Mouse (Mus musculus) splenic B cell, adult 2 months (primary cell): ENCODE data around the gene Mettl16.
A peak's percentile ranks its signal among the peaks of the same experiment; 100 is the strongest.

Experiments used
- DNase-seq: peaks from one replicate; pipeline ENCODE4 v3.0.0-alpha.2; 2011; ENCODE audit warnings: low read depth, low spot score
- H3K27me3 ChIP-seq: 2 replicates; pipeline ENCODE4 v1.6.1; 2012; ENCODE audit warnings: mild to moderate bottlenecking, low read length, moderate library complexity, mixed read lengths; ENCODE audit not compliant: control insufficient read depth, poor library complexity, insufficient read depth, severe bottlenecking
- H3K36me3 ChIP-seq: 2 replicates; pipeline ENCODE4 v1.6.1; 2012; ENCODE audit warnings: mild to moderate bottlenecking, low read length, moderate library complexity, mixed read lengths; ENCODE audit not compliant: control insufficient read depth, poor library complexity, insufficient read depth, severe bottlenecking

Gene Mettl16

DNA sequence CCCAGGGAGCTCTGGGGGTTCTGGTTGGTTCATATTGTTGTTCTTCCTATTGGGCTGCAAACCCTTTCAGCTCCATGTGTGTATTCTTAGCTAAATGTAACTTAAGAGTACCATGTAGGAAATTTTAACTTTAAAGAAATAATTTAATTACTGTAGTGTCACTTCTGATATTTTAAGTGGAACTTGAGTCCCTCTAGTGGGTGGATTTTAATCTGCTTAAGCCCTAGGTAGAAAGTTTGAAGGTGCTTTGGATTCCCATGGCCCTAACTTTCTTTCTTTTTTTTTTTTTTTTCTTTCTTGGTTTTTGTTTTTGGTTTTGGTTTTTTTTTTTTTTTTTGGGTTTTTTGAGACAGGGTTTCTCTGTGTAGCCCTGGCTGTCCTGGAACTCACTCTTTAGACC lies 45.2 kb downstream of the Mettl16 start:
- Histone ChIP-seq H3K36me3 (peaks cover 12% of the 10 kb centered on the region), H3K27me3 (no peaks in the 10 kb centered on the region)
- DNase-seq, result peak; percentile 48

DNA sequence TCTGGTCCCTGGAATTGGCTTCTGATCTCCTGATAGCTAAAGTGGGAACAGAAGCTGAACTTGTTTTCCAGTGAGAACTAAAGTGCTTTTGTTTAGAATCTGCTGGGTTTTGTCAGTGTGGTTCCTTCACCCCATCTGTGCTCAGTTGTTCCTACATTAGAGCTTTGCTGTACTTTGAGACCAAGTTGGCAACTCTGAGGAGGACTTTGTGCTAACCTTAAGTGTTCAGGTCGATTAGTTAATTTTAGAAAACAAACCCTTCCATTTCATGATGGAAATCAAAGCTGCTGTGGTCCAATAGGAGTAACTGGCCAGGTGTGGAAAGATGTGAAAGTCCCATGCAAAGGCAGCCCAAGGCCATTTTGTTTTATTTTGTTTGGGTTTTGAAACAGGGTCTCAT lies 50.3 kb downstream of the Mettl16 start:
- DNase-seq, result no peak
- Histone ChIP-seq H3K27me3 (no peaks in the 10 kb centered on the region), H3K36me3 (peaks cover 12% of the 10 kb centered on the region)

- no peaks in the 10 kb centered on the region for H3K27me3 ChIP-seq
- DNase-seq, result peak; percentile 59
- peaks cover 10% of the 10 kb centered on the region for H3K36me3 ChIP-seq
Measured at GRCm38 (mm10) chr11:74821463-74821862, 50.8 kb downstream of the Mettl16 start.

DNA sequence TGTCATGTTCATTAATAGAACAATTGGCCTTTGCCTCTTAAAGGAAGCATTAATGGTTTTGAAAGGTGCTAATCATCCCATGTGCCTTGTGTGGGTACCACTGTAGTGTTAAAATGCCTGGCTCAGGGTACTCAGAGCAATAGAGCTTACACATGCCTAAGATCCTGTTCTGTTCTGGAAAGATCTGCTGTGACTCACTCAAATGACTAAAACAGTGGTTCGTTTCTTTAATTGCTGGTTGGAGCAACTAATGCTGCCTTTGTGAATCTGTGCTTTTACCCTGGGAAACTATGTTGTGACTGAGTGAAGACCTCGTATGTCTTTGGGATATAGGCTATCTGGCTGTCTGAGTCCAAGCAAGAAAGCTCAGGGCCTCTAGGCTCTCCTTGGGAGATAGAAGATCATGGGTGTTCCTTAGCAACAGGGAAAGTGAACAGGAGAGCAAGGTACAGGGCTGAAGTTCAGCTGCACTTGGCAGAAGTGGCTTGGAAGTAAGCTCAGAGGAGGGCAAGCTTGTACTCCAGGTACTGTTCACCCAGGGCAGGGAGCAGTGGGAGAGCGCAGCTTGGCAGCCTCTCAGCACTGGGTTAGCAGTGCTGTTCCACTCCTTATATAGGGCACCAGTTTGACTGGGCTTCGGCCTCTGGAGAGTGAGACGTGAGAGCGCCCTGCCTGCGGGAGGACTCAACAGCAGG lies 52.3 kb downstream of the Mettl16 start:
- no peaks in the 10 kb centered on the region for H3K27me3 ChIP-seq
- H3K36me3 ChIP-seq, result peaks cover 2% of the 10 kb centered on the region; the same call in 1 of the 2 replicates
- DNase-seq, result no peak

DNA sequence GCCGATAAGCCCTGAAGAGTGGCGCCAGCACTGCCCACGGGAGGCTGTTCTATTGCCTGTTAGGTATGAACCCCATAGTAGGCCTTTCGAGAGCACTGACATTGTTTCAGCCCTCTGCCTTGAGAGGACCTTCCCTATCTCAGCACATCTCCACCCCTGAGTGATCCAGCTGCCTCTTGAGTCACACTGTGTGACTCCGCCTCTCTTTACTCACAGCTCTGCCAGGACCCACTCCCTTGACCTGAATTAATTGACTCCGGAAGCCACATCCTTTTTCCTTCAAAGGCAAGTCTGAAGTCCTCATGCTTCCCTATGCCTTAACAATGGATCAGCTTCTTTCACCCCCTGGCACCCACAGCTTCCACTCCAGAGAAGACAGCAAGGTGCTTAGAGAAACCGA lies 55.5 kb downstream of the Mettl16 start:
- H3K27me3 ChIP-seq, result no peaks in the 10 kb centered on the region
- H3K36me3 ChIP-seq, result no peaks in the 10 kb centered on the region
- DNase-seq, result peak; percentile 22

DNA sequence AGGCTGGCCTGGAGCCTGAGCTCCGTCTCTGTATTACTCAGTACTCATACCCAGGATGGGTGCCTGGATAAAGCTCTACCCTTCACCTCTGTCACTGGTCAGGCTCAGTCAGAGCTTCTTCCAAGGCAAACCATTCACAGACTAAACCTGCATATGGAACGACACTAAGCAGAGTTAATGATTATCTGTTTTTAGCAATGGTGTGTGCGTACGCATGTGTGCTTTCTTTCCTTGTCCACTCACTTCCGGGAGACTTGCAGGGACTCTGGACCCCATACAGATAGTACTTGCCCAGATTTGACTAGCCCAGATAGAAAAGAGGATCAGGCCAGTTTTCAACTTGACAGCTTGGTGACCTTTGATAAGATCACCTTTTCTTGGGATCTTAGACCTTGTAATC lies 56.1 kb downstream of the Mettl16 start:
- no peak for DNase-seq
- no peaks in the 10 kb centered on the region for H3K36me3 ChIP-seq
- H3K27me3 ChIP-seq, result no peaks in the 10 kb centered on the region

DNA sequence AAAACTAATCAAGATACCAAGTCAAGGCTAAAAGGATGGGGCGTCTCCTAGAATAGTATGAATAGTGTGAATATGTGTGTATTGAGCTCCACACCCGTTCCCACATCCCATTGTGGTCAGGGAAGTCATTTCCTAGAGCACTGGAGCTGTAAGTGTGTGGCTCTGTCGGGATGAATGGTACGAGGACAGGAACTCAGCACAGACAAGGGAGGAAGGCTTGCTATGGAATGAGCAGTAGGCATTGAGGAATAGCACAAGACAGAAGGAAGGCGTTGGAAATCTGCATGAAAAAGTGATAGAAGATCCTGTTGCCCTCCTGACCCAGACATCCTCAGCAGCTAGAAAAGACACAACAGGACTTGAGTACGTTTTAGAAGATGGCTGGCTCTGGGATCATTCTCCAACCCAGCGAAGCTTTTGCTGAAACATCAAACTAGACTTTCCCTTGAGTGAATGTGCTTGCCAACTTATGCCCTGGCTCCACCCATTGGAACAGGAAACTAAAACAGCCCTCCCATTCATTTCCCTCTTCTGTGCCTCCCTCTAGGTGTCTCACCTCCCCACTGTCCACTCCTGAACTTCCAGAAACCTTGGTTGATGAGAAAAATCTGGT lies 57.3 kb downstream of the Mettl16 start:
- DNase-seq, result no peak
- H3K36me3 ChIP-seq, result no peaks in the 10 kb centered on the region
- no peaks in the 10 kb centered on the region for H3K27me3 ChIP-seq

- peak; percentile 90 for DNase-seq
- Histone ChIP-seq H3K27me3 (no peaks in the 10 kb centered on the region), H3K36me3 (no peaks in the 10 kb centered on the region)
Measured at GRCm38 (mm10) chr11:74828404-74828931, 57.8 kb downstream of the Mettl16 start.

DNA sequence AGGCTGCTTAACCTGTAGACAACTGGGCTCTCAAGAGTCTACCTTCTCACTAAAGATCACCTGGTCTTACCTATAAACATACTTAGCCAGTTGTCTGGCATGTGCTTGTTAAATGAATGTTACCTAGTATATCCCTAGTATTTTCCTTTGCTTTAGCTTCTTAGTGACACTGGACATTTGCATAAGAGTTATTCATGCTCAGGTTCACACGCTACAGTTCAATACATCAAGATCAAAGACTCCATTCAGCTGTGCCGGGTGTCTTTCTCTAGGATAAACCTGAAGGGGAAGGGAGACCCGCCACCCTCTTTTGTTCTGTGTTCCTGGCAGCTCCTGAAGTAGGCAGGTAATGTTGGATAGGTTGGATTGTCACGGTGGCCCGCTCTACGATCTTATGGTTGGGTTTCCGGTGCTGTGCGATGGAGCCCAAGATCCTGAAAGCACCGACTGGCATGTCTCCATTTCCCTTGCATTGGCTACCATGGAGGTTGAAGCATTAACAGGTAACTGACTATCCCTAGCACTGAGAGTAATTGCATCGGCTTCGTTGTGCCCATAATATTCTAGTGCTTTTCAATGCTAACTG lies 58.4 kb downstream of the Mettl16 start:
- DNase-seq, result peak; percentile 46
- Histone ChIP-seq H3K36me3 (no peaks in the 10 kb centered on the region), H3K27me3 (no peaks in the 10 kb centered on the region)

GRCm38 (mm10) chr11:74829812-74830211 lies 59.2 kb downstream of the Mettl16 start:
- H3K27me3 ChIP-seq, result no peaks in the 10 kb centered on the region

DNA sequence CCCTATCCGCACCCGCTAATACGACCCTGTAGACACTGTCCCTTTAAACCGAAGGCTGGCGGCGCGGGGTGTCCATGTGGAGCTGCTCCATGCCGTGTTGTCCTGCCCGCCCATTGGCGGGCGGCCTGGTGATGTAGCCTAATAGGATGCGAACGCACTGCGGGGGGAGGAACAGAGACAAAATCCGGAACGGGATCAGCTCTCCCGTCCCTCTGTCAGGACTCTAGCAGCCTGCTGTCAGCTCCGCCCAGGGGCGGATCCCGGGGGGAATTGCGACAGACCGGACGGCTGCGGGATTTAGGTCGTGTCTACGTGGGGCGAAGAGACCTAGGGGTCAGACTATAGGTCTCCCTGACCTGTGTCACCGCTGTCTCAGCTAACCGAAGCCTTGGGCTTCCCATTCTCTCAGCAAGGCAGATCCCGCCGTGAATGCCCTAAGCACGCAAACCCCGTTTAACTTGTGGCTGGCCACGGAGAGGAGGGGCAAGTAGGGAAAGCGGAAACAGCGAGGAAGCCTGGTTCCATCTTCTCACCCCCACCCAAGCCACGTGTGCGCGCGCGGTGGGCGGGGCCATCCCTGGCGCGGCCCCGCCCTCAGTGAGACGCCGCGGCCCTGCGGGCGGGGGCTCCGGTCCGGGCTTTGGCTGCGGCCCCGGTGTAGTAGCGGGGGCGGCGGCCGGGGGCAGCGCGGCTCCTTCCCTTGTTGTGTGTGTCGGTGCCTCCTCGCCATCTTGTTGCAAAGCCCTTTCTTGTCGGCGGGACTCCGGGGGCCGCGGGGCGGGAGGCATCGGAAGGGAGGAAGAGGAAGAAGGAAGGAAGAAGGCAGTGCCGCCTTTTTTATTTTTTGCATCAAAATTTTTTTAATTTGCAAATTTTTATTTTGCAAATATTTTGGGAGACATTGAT lies 59.9 kb downstream of the Mettl16 start, which contains the start of gene Mnt:
Gene Mnt (plus strand): TSS at position 665 of the 906 bp plus-strand sequence.
- Histone ChIP-seq H3K27me3 (no peaks in the 10 kb centered on the region), H3K36me3 (no peaks in the 10 kb centered on the region)
- DNase-seq, result peak; percentile 96

More at GRCm38 (mm10) chr11:74829812-74830211, 59.2 kb downstream of the Mettl16 start:
- no peaks in the 10 kb centered on the region for H3K36me3 ChIP-seq
- DNase-seq, result peak; percentile 97

- Histone ChIP-seq H3K27me3 (no peaks in the 10 kb centered on the region), H3K36me3 (no peaks in the 10 kb centered on the region)
- DNase-seq, result peak; percentile 67
Measured at GRCm38 (mm10) chr11:74831191-74831605, 60.6 kb downstream of the Mettl16 start.

DNA sequence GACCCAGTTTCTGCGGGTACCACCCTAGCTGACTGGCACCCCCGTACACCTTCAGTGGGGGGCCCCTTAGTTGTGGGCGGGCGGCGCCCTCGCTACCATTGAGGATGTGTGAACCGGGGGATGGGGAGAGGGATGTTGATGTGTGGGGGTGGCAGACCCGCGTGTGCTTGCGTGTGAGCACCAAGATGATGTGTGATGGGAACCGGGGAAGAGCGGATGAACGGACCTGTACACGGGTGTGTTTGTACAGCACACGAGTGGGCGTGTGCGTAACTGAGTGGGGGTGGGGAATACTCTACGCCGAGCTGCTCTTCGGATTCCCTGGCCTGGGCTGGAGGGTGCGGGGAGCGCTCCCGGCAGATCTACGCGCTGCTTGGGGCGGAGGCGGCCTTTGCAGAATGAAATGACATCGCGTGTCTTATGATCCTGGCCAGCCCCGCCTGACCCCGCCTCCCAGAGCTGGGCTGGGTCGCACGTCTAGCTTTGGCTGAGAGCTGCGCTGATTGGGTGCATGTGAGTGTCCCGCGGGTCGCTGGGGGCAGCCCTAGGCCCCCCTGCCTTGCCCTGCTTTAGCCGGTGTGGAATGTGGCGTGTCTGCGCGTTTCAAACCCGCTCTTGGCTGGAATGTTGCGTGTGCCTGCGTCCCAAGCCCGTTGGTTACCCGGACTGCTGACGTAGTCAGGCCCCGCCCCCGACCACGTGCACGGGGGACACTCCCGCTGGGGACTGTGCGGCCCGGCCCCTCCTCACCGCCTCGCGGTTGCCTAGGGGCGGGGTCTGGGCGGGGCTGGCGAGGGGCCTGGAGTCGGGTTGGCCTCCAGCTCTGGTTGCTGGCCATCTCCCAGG lies 61.2 kb downstream of the Mettl16 start:
- no peaks in the 10 kb centered on the region for H3K36me3 ChIP-seq

More for the DNA sequence above, 61.2 kb downstream of the Mettl16 start:
- H3K27me3 ChIP-seq, result no peaks in the 10 kb centered on the region
- peak; percentile 99 for DNase-seq
